Mouse (Mus musculus) layer of hippocampus, adult 9-10 months (tissue): Measurements from ENCODE around the gene Fndc5.

Experiments used
- DNase-seq: peaks from one replicate; pipeline ENCODE4 v3.0.0; 2022; ENCODE audit warnings: low spot score

Fndc5 gene

DNA sequence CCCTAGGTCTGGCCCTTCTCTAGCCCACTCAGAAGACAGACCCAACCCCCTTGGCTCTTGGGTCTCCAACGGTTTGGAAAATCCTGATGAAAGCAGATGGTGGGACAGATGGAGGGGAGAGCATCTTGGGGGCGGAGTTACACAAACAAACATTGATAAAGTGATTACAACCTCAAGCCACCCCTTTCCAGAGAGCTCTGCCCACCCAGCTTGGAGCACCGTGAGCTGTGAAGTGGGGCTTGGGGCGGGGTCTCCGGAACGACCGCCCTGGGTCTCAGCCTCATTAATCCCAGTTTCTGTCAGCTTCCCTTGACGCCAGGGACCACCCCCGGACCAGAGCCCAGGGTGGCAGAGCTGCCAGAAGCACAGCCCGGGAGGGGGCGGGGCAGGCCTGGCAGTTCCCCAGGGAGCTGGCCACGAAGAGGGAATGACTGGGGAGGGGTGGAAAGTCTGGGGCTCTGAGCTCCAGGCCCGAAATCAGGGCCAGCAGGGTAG is 12.1 kb upstream of the Fndc5 start:
- no peak for DNase-seq

DNA sequence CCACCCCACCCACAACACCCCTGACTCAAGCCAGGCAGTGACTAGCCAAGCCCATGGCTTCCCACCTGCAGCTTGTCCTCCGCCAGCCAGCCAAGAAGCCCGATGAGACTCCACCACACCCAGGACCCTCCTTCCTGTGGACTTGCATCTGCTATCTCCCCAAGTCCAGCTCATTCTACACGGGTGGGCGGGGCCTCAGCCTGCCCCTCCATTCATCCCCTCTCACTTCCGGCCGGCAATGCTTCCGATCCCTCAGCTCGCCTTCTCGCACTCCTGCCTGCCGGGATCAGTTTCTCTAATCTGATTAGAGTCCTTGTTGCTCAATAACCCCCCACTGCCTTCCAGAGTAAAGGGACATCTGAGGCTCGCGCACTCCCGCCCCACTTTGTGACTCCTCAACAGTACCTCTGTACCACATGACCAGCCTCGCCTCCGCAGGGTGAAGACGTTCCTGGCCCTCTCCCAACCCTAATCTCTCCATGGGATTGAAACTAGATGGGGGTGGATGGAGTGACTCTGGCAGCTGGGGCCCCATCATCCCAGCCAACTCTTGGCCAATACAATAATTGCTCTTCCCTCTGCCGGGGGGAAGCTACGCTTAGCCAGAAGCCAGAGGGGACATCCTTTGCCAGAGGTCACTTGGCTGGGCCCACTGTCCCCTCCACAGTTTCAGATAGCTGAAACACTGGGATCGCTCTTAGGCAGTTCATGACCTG is 10.9 kb upstream of the Fndc5 start:
- DNase-seq = no peak

DNA sequence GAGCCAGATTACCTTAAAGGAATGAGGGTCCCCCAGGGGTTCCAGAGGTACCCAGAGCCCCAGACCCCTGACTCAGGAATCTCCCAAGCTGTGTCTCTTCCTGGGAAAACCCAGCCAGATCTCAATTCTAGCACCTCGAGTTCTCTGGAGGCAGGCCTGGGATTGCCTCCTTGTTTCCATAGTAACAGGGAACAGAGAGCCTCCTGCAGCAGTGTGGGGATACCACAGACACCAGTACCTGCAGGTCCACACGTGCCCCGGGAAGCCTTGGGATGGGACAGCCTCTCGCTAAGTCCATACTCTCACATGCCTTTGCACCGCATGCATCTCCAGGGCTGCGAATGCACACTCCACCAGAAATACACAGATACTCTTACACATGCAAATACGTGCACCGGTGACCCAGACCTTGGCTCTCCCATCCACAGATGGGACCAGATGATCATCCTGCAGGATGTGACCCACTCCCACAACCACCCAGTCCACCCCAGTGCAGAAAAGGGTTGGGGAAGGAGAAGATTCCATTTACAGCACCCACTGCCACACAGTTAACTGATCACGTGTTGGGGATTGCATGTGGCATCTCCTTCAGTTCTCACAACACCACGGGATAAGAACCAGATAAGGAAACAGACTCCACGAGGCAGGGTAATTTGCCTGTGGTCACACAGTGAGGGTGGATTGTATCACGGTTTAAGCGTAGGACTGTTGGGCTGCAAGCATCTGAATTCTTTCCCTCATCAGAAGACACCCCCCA is 8.0 kb upstream of the Fndc5 start:
- DNase-seq = no peak

DNA sequence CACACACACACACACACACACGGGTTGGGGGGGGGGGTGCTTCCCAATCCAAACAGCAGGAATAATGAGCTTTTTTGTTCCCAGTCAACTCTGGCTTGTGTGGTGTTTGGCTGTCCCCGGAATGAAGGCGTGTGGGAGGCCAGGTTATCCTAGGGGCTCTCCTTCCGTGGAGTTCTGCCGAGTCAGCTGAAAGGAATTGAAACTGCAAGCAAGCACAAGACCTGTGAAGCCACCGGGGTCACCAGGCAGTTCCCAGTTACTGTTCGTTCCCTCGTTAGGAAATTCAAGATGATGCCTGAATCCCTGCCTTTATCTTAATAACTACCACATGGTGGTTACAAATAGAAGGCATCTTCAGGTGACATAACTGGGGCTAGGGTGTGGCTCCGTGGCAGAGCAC is 7.4 kb upstream of the Fndc5 start:
- no peak for DNase-seq

DNA sequence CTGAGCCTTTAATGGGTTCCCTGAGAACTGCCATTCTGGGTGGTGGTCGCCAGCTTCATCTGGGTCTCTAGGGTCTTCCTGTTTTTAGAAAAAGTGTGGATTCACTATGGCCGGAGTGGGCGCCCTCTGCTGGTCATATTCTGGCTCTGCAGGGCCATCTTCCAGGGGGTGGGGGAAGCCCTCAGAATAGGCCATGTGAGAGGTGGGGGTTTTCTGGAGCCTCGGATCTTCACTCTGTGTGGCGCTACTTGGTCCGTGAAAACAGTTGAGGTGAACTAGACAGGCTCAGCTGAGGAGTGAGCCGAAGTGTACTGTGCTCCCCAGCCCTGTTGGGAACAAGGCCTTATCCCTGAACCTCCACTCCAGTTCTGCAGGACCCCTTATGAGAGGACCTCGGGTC is 6.7 kb upstream of the Fndc5 start:
- no peak for DNase-seq

DNA sequence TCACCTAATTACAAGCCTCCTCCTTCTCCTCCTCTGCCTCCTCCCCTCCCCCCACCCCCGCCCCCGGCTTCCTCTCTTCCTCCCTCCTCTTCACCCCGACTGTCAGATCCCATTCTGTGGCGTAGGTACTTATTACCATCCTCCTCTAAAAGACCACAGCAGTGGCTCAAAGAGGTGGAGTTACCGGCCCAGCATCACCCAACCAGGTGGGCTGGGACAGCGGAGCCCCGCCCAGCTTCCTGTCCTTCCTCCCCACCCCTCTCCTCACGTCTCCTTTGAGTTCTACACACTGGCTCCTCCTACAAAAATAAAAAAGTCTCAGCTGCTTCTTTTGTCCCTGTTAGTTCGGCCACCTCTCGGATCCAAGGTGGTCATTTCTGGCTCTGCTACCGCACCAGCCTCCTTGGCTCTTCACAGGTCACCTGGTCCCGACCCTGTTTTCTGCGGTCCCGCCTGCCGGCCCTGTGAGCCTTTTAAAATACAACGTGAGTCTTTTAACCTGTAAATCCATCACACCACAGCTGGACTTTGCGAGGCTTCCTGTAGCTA is 6.0 kb upstream of the Fndc5 start:
- no peak for DNase-seq

DNA sequence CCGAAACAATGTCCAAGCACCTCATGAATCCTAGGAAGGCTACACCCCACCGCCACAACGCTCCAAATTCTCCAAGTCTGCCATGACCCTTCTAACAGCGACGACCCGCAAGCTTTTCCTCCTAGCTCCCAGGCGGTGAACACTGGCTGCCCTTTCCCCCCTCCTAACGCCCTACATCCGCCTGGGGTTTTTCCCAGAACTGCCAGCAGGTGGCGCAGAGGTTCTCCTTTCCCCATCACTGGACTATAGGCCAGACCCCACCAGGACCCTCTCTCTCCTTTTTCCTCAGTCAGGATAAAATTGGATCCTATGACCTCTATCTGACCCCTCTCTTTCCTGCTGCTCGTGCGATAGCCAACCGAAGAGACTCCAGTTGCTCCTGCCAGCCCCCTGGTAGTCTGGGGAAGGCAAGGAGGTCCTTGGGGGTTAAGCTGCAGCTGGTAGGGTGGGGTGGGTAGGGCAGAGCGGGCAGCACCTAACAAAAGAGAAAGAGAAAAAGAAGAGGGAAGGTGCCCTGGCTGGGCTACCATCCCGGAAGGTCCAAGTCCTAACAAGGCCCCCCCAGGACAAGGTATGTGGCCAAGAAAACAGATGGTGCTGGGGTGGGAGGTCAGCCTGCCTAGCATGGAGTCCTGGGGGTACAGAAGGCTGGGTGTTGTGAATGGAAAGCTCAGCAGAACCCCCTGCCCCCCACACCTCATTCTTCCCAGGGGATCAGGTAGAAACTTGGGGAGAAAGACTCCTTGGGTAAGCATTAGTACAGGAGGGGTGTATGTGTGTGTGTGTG is 1.8 kb upstream of the Fndc5 start:
- DNase-seq = no peak

DNA sequence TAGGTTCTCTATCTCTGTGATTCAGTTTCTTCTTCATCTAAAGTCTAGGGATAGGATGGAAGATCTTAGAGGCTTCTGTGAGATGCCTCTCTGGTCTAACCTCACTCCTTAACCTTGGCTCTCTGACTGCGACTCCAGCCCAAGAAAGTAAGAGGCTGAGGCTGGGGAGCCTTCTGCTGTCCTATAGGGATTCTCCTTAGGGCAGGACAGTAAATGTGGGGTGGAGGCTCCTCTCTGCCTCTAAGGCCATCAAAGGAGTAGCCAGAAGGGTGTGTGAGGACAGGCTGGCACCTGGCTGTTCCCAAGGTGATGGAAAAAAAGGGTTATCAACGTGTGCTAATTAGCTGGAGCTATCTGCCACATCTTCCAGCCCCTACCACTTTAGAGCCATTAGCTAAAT is 1.2 kb upstream of the Fndc5 start:
- DNase-seq = no peak

DNA sequence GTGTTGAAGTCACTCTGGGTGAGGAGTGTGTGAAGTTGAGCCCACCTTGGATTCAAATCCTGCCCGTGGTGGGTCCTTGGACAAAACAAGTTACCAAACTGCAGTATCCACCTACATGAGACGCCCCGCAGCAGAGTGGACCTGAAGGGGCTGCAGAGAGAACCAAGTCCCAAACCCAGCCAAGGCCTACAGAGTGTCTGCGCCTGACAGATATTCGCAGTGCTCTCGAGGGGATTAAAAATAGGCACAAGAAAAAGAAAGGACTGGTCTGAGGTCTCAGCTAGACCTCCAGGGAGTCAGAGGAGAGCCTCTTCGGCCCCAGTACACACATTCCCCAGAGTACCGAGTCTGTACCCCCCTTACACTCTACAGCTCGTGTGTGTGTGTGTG is 615 bp upstream of the Fndc5 start:
- DNase-seq = no peak

DNA sequence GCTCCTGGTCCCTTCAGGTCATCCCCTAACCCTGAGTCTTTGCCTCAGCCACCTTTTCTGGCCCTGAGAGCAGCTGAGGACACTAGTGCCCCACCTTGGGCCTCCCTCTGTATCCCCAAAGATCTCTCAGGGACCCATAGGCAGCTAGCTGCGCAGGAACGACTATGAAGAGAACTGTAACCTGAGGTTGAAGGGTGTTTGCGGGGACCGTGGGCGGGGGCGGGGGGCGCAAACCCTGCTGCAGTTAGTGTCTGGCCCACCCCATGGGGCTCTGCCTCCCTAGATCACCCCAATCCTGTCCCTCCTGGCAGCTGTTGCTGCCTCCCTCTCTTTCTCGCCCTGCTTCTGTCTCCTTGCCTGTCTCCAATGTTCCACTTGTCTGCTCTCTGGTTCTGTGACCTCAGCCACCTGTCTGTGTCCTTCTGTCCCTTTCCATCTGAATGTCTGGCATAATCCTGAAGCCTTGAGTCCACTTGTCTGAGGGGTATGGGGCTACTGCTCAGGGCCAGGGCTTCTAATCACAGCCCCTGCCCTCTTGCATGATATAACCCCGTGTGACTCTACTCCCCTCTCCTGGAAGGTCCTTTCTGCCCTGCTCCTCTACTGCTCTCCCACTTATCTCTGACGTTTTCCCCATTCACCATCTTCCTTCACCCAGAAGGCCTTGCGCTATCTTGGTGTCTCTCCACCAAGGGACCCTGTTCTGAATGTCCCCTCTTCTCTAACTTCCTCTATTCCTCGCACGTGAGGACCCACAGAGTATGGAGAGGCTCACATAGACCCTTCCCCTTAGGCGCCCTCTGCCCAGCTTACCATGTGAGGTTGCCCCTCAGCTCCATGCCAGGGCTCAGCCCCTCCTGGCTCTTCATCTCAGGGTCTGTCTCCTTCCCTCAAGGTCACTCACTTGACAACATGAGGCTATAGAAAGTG is 858 bp downstream of the Fndc5 start:
- no peak for DNase-seq

DNA sequence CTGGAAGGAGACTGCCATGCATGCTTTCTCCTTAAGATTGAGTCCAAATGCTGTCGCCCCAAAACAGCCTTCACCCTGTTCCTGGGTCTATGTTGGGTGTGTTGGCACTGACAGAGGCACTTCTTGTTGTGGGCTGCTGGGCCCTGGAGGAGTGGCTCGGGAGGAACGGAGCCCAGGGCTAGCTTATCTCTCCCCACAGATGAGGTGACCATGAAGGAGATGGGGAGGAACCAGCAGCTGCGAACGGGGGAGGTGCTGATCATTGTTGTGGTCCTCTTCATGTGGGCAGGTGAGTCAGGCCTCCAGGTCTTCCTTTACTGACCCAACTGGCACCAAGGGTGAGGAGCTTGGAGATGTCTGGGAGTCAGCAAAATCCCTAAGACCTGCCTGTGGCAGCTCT is 2.8 kb downstream of the Fndc5 start:
- no peak for DNase-seq

DNA sequence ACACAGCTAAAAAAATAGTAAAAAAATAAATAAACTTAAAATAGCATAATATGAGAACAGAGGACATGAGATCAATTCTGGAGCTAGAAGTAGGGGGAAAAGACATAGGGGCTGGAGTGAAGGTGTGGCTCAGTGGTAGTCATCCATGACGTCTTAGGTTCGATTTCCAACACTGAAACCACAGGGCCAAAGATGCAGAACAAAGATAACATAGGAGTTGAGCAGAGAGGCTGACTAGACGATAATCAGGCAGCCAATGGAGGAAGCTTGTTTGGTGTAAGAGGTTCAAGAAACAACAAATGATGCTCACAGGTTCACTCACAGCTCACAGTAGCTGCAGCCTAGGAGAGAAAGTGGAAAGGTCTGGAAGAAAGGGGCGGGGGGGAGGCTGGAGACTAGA is 4.0 kb downstream of the Fndc5 start:
- no peak for DNase-seq

DNA sequence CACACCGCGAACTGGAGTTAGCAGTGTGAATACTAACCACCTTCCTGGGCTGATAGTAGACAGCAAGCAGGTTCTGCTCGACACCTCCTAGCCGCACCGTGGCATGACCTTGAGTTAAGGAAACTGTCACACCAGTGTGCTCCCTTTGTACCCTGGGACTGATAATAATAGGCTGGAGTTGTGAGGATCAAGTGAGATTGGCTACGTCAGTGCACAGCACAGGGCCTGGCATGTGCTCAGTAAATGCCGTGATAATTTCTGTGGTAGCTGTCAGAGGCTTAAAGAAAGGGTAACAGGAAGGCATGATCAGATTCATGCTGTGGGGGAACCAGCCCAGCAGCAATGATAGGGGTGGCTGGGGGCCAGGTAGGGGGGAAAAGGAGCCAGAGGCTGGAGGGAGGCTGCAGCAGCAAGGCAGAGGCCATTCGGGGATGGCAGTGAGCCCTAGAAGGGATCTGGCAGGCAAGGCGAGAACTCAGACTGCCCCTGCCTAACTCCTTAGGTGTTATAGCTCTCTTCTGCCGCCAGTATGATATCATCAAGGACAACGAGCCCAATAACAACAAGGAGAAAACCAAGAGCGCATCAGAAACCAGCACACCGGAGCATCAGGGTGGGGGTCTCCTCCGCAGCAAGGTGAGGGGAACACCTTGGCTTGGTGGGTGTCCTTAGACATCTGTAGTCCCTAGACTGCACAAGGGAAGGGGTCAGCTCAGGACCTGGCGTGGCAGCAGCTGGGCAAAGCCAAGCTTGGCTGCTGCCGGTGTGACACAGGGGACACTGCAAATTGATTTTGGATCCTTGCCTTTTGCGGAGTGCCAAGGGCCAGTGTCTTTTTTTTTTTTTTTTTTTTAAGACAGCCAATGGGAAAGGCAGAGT is 5.0 kb downstream of the Fndc5 start:
- no peak for DNase-seq

DNA sequence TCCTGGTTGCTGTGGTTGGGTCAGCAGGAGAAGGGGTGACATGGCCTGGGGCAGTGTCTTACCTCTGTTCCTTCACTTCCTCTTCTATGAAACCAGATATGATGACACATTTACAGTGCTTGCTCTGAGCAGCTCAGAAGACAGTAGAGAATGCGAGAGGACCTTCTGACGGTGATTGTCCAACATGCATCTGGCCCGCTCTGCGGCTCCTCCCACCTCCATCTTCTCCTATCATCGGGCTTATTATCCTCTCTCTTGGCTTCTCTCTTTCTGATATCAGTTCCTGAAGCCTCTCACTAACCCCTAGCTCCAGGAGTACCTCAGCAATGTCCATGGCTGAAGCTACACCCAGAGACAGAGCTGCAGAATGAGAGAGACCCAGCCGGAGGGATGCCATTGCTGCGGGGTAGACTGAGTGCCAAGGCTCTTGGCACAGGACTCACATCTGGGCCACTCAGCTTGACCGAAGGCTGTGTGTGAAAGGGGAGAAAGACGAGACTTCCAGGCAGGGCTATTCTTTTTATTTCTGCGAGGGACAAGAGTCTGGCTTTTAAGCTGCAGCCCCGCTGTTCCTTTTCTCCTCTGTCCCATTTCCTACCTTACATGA is 5.7 kb downstream of the Fndc5 start:
- no peak for DNase-seq

DNA sequence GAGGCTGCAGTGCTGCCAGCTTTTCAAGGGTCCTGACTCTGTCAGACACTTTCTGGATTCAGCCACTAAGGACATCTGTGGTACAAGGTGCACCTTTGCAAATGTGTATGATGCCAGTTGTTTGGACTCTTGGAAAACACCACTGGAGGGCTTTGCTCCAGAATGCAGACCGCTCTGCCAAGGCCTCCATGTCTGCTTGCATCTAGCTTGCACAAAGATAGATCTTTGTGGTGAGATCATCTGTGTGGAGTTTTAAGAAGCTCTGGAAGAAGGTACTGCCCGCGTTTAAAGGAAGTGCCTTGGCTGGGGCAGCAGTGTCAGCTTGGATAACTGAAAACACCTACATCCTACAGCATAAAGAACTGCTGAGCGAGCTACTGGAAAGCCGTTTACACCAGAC is 6.7 kb downstream of the Fndc5 start:
- DNase-seq = no peak

DNA sequence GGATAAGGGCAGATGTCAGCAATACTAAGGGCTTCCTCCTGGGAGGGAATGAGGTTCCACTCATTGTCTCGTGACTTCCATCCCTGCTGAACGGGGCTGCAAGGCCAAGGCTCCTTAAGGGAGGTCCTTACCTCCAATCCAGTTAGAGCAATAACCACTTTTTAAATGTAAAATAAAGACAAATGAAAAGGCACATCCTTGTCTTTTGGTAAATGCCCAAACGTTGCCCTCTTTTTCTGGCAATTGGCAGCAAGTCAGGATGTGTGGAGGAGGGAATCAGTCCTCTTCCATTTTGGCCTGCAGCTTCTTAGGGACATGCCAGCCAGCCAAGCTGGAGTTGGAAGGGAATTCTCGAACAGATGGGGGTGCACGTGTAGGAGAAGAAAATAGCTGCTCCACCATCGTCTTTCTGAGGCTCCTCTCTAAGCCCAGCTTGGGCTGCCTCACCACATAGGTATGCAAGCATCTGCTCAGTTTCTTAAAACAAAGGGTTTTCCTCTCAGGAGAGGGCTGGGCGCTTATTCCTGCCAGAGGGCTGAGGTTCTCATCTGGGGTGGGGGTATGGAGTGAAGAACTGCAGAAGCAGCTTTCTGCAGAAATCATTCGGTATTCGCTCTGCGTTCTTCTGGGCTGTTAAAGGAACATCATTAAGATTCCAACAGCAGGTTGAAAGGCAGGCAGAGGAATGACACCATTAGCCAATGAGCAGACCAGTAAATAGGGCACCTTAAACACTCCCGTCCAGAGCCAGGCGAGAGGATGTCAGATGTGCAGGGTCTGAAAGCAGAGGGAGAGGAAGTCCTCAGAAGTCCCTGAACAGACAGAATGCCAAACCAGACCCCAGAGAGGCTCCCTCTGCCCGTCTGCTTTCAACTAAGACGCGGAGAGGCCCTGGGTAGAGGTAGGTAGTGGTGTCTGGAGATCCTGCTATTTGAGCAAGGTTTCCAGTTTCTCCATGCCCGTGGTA is 7.9 kb downstream of the Fndc5 start:
- no peak for DNase-seq

DNA sequence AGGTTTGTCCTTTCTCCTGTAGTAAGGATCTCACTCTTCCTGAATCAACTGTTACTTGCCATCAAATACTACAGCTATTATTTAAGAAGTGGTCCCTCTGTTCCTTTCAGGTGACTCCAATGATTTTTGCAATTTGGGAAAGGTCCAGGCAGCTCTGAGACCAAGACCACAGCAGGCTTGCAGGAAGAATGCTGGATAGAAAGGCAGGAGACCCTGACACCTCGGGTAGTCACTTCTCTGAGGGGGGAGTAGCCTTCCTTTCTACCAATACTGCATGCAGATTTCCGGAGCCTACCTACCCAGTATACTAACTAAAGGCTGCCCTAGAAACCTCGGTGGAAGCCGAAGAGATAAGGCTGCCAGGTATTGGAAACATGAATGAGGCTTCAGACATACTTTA is 8.6 kb downstream of the Fndc5 start:
- no peak for DNase-seq

DNA sequence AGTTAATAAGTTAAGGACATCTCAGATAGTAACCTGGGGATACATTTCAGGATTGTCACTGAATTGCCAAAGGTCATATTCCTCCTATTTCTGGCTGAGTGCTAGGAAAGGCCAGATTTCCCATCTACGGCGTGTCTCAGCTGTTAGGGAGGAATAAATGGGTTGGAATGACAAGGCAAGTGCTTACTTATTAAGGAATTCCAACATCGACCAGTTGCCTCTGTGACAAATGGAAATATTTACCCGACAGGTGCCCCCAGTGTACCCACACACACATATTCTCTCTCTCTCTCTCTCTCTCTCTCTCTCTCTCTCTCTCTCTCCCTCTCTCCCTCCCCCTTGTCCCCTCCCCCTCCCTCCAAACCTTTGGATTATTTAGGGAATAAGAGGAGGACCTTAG is 9.1 kb downstream of the Fndc5 start:
- DNase-seq = no peak

DNA sequence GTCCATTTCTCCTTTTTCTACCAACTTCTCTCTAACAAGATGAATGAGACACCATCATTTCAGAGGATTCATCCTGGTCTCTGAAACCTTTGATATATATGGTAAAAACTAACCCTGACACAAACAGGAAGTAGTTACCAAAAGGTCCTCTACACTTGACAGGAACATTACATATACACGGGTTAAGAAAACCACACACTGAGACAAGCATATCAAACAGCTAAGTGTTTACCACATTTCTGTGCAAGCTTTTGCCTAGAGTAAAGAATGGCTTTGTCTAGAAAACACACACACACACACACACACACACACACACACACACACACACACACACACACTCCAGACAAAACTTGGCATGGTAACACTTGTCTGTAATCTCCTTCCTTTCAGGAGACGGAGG is 9.6 kb downstream of the Fndc5 start:
- DNase-seq = no peak
